Mouse (Mus musculus): ENCODE measurements around the gene Car14.

DNA sequence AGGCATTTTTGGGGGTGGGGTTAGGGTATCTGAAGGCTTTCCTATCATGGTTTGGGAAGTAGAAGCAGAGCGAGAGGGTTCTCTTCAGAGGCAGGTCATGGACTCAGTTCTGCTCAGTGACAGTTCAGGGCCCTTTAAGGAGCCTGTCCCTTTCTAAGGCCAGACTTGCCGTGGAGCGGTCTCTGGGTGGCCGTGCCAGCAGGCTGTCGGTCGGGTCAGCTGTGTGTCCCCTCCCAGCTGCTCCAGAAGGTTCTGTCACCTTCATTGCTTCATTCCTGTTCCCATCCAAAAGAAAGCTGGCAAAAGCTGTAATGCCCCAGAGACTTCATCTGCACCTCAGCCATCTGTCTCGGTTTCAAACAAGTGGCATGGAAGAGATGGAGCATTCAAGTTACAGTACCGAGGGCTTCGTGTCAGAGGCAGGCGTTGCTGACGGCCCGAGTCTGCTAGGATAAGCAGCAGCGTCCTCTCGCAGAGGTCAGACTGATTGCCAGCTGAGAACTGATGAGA lies 41.3 kb upstream of the Car14 start:
- TF ChIP-seq TAL1 (IDR thresholded peaks at IDR 0.05; ENCODE audit: low read length), result no peak
- no peak for TF ChIP-seq GATA1 (IDR thresholded peaks at IDR 0.05; ENCODE audit: low read length)
